Mouse (Mus musculus): Measurements from ENCODE around the gene Isoc2b.
"Not testable (repeated sequence)": the region's sequence is repeated elsewhere in the genome, so short reads cannot be mapped to it uniquely, and the experiment has no call there.

DNA sequence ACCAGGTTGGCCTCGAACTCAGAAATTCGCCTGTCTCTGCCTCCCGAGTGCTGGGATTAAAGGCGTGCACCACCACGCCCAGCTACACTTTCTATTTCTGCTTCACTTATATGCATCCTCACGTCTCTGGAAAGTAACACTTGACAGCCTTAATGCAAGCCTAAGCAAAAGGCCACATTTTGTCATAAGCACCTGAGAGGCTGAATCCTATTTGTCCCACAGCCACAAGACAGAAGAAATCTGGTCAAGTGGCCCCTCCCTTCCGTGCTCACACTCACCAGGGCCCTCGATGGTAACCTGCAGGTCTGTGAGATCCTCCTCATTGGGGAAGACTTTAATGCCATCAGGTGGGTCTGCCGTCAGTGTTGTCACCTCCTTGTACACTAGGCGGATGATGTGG is 58.9 kb downstream of the Isoc2b start:
- not testable (repeated sequence) for TF ChIP-seq CTCF (IDR thresholded peaks at IDR 0.05; ENCODE audit: control insufficient read depth, insufficient read depth, low read length); POLR2A (IDR thresholded peaks at IDR 0.05; ENCODE audit: borderline replicate concordance, control insufficient read depth, low read depth, low read length)
